Mouse (Mus musculus): ENCODE results near the gene 4930522H14Rik. TPM values are rescaled to one million over a fixed set of nuclear protein-coding genes. Genes with fewer than 3 reads are reported as not detected.

4930522H14Rik gene
- polyA plus RNA-seq, 1 experiment from 2014 or later, result not detected

- H3K4me1 ChIP-seq (ENCODE audit: control insufficient read depth, insufficient read depth, low read depth, low read length), result no peaks in the 10 kb centered on the region
- no peaks in the 10 kb centered on the region for H3K36me3 ChIP-seq (ENCODE audit: control insufficient read depth, insufficient read depth, low read length)
- ATAC-seq, result no peak
- no peaks in the 10 kb centered on the region for H3K27me3 ChIP-seq (replicated peaks; ENCODE audit: control insufficient read depth, insufficient read depth, low read length)
- no peak overlapping the region for H3K27ac ChIP-seq (ENCODE audit: low read depth, low read length)
- H3K9ac ChIP-seq (ENCODE audit: low read depth, low read length), result no peak overlapping the region
- no peaks in the 10 kb centered on the region for H3K9me3 ChIP-seq (ENCODE audit: control insufficient read depth, low read length)
- H3K4me3 ChIP-seq (ENCODE audit: low read length), result no peak overlapping the region
- no peak overlapping the region for H3K4me2 ChIP-seq (ENCODE audit: low read length)
Observed at GRCm38 (mm10) chr4:109463892-109464291, 67.2 kb downstream of the 4930522H14Rik start.

GRCm38 (mm10) chr4:109460421-109461179 lies 70.5 kb downstream of the 4930522H14Rik start:
- no peak overlapping the region for H3K4me2 ChIP-seq (ENCODE audit: low read length)
- no peaks in the 10 kb centered on the region for H3K27me3 ChIP-seq (replicated peaks; ENCODE audit: control insufficient read depth, insufficient read depth, low read length)
- H3K4me1 ChIP-seq (ENCODE audit: control insufficient read depth, insufficient read depth, low read depth, low read length), result no peaks in the 10 kb centered on the region
- no peaks in the 10 kb centered on the region for H3K9me3 ChIP-seq (ENCODE audit: control insufficient read depth, low read length)
- no peak overlapping the region for H3K27ac ChIP-seq (ENCODE audit: low read depth, low read length)
- no peaks in the 10 kb centered on the region for H3K36me3 ChIP-seq (ENCODE audit: control insufficient read depth, insufficient read depth, low read length)
- H3K4me3 ChIP-seq (ENCODE audit: low read length), result no peak overlapping the region
- 78% methylated on average over 3 of the region's 3 CpGs for WGBS
- H3K9ac ChIP-seq (ENCODE audit: low read depth, low read length), result no peak overlapping the region
- ATAC-seq, result no peak

- Histone ChIP-seq H3K27ac (ENCODE audit: low read depth, low read length) (no peak overlapping the region), H3K4me3 (ENCODE audit: low read length) (no peak overlapping the region), H3K4me2 (ENCODE audit: low read length) (no peak overlapping the region), H3K27me3 (replicated peaks; ENCODE audit: control insufficient read depth, insufficient read depth, low read length) (no peaks in the 10 kb centered on the region), H3K36me3 (ENCODE audit: control insufficient read depth, insufficient read depth, low read length) (peaks cover 3% of the 10 kb centered on the region; the same call in 1 of the 2 replicates), H3K9ac (ENCODE audit: low read depth, low read length) (no peak overlapping the region), H3K4me1 (ENCODE audit: control insufficient read depth, insufficient read depth, low read depth, low read length) (no peaks in the 10 kb centered on the region), H3K9me3 (ENCODE audit: control insufficient read depth, low read length) (no peaks in the 10 kb centered on the region)
- no peak for ATAC-seq
- WGBS, result 90% methylated on average over 6 of the region's 6 CpGs
Observed at GRCm38 (mm10) chr4:109456821-109457220, 74.3 kb downstream of the 4930522H14Rik start.

Other genes with a start within 250 kb of the 4930522H14Rik start
- 3.4 and 5.0 TPM in 2 replicates for gene Ttc39a, start 124.7 kb downstream of the 4930522H14Rik start, polyA plus RNA-seq (2015; fragmentation: Nextera tagmentation; extraction: Ambion mirVana)
- gene Rnf11, start 46.6 kb downstream of the 4930522H14Rik start, polyA plus RNA-seq (2015; fragmentation: Nextera tagmentation; extraction: Ambion mirVana), result 58.8 and 60.3 TPM in 2 replicates
- 4.3 TPM in 2 replicates for gene Cdkn2c, start 135.9 kb upstream of the 4930522H14Rik start, polyA plus RNA-seq (2015; fragmentation: Nextera tagmentation; extraction: Ambion mirVana)
- 25.0 and 28.1 TPM in 2 replicates for gene Faf1, start 145.3 kb upstream of the 4930522H14Rik start, polyA plus RNA-seq (2015; fragmentation: Nextera tagmentation; extraction: Ambion mirVana)